Mouse (Mus musculus): ENCODE measurements around the gene Dand5. TPM values are rescaled to one million over a fixed set of nuclear protein-coding genes. Genes with fewer than 3 reads are reported as not detected.

Gene Dand5
- 8.6 and 9.4 TPM in 2 replicates for polyA plus RNA-seq (2014; fragmentation: Nextera tagmentation; extraction: Ambion mirVana)

- Histone ChIP-seq H3K4me3 (ENCODE audit: low read depth, low read length) (no peak within 1 kb of the TSS), H3K4me1 (ENCODE audit: control insufficient read depth, insufficient read depth, low read length) (0 out of 2 replicates have a peak, but pooled peaks cover 3% of the 10 kb centered on the region), H3K27me3 (replicated peaks; ENCODE audit: control insufficient read depth, insufficient read depth, low read length) (no peaks in the 10 kb centered on the region), H3K27ac (ENCODE audit: low read depth, low read length) (no peak within 1 kb of the TSS), H3K36me3 (ENCODE audit: control insufficient read depth, insufficient read depth, low read length) (no peaks in the 10 kb centered on the region), H3K9ac (ENCODE audit: low read length) (no peak within 1 kb of the TSS), H3K9me3 (replicated peaks; ENCODE audit: control insufficient read depth, low read length) (no peaks in the 10 kb centered on the region), H3K4me2 (ENCODE audit: low read length) (peak within 1 kb of the TSS; percentile 53)
- DNase-seq (ENCODE audit: low spot score) (no peak), ATAC-seq (no peak)
- 43% methylated on average over 3 of the region's 3 CpGs for WGBS
Measured at GRCm38 (mm10) chr8:84822723-84823122, at the start of gene Dand5. Gene Dand5 (minus strand): TSS chr8:84822823.

GRCm38 (mm10) chr8:84871376-84872308 is 49.0 kb upstream of the Dand5 start, which contains the start of gene Syce2:
Gene Syce2 (plus strand): TSS chr8:84872111.
- no peak within 1 kb of the TSS for H3K27ac ChIP-seq (ENCODE audit: low read depth, low read length)
- 16% methylated on average over 44 of the region's 46 CpGs for WGBS
- H3K4me2 ChIP-seq (ENCODE audit: low read length), result peak within 1 kb of the TSS; percentile 90
- H3K9me3 ChIP-seq (replicated peaks; ENCODE audit: control insufficient read depth, low read length), result no peaks in the 10 kb centered on the region
- peak; percentile 66 for DNase-seq (ENCODE audit: low spot score)
- peaks cover 38% of the 10 kb centered on the region for H3K36me3 ChIP-seq (ENCODE audit: control insufficient read depth, insufficient read depth, low read length)
- ATAC-seq, result peak; percentile 80
- H3K27me3 ChIP-seq (replicated peaks; ENCODE audit: control insufficient read depth, insufficient read depth, low read length), result no peaks in the 10 kb centered on the region
- H3K9ac ChIP-seq (ENCODE audit: low read length), result peak within 1 kb of the TSS; percentile 59
- H3K4me3 ChIP-seq (ENCODE audit: low read depth, low read length), result peak within 1 kb of the TSS; percentile 38
- peaks cover 11% of the 10 kb centered on the region for H3K4me1 ChIP-seq (ENCODE audit: control insufficient read depth, insufficient read depth, low read length)

GRCm38 (mm10) chr8:84856864-84857441 is 34.3 kb upstream of the Dand5 start, which contains the start of gene Farsa:
Gene Farsa (plus strand): TSS chr8:84856989.
- Histone ChIP-seq H3K27me3 (replicated peaks; ENCODE audit: control insufficient read depth, insufficient read depth, low read length) (no peaks in the 10 kb centered on the region), H3K36me3 (ENCODE audit: control insufficient read depth, insufficient read depth, low read length) (peaks cover 19% of the 10 kb centered on the region), H3K9ac (ENCODE audit: low read length) (peak within 1 kb of the TSS; percentile 79), H3K9me3 (replicated peaks; ENCODE audit: control insufficient read depth, low read length) (no peaks in the 10 kb centered on the region), H3K4me1 (ENCODE audit: control insufficient read depth, insufficient read depth, low read length) (peaks cover 9% of the 10 kb centered on the region), H3K27ac (ENCODE audit: low read depth, low read length) (peak within 1 kb of the TSS; percentile 22; the same call in 1 of the 2 replicates), H3K4me2 (ENCODE audit: low read length) (peak within 1 kb of the TSS; percentile 65), H3K4me3 (ENCODE audit: low read depth, low read length) (peak within 1 kb of the TSS; percentile 69)
- ATAC-seq, result peak; percentile 96
- WGBS, result under 1% methylated on average over 39 of the region's 39 CpGs
- peak; percentile 96 for DNase-seq (ENCODE audit: low spot score)

- WGBS, result 95% methylated on average over 3 of the region's 3 CpGs
- DNase-seq (ENCODE audit: low spot score) (no peak), ATAC-seq (peak; percentile 2; the same call in 1 of the 2 replicates)
- Histone ChIP-seq H3K4me2 (ENCODE audit: low read length) (peak overlapping the region; percentile 65; the same call in 1 of the 2 replicates), H3K4me3 (ENCODE audit: low read depth, low read length) (peak overlapping the region; percentile 69; the same call in 1 of the 2 replicates), H3K4me1 (ENCODE audit: control insufficient read depth, insufficient read depth, low read length) (peaks cover 9% of the 10 kb centered on the region), H3K27me3 (replicated peaks; ENCODE audit: control insufficient read depth, insufficient read depth, low read length) (no peaks in the 10 kb centered on the region), H3K36me3 (ENCODE audit: control insufficient read depth, insufficient read depth, low read length) (peaks cover 13% of the 10 kb centered on the region), H3K9me3 (replicated peaks; ENCODE audit: control insufficient read depth, low read length) (no peaks in the 10 kb centered on the region), H3K27ac (ENCODE audit: low read depth, low read length) (no peak overlapping the region), H3K9ac (ENCODE audit: low read length) (no peak overlapping the region)
Measured at GRCm38 (mm10) chr8:84856434-84856833, 33.8 kb upstream of the Dand5 start.

- 53% methylated on average over 6 of the region's 6 CpGs for WGBS
- Histone ChIP-seq H3K9ac (ENCODE audit: low read length) (peak overlapping the region; percentile 76), H3K4me3 (ENCODE audit: low read depth, low read length) (peak overlapping the region; percentile 45), H3K9me3 (replicated peaks; ENCODE audit: control insufficient read depth, low read length) (no peaks in the 10 kb centered on the region), H3K27ac (ENCODE audit: low read depth, low read length) (0 out of 2 replicates have a peak overlapping the region, but pooled peaks have one; percentile 69), H3K4me2 (ENCODE audit: low read length) (peak overlapping the region; percentile 86), H3K36me3 (ENCODE audit: control insufficient read depth, insufficient read depth, low read length) (peaks cover 31% of the 10 kb centered on the region), H3K27me3 (replicated peaks; ENCODE audit: control insufficient read depth, insufficient read depth, low read length) (no peaks in the 10 kb centered on the region), H3K4me1 (ENCODE audit: control insufficient read depth, insufficient read depth, low read length) (peaks cover 17% of the 10 kb centered on the region)
- ATAC-seq (no peak), DNase-seq (ENCODE audit: low spot score) (no peak)
Measured at GRCm38 (mm10) chr8:84847684-84848435, 25.2 kb upstream of the Dand5 start.

GRCm38 (mm10) chr8:84846722-84847572 is 24.3 kb upstream of the Dand5 start, which contains the start of gene Calr:
Gene Calr (minus strand): TSS chr8:84846934.
- ATAC-seq (peak; percentile 99), DNase-seq (ENCODE audit: low spot score) (peak; percentile 100)
- Histone ChIP-seq H3K27ac (ENCODE audit: low read depth, low read length) (peak within 1 kb of the TSS; percentile 80), H3K4me2 (ENCODE audit: low read length) (peak within 1 kb of the TSS; percentile 86), H3K36me3 (ENCODE audit: control insufficient read depth, insufficient read depth, low read length) (peaks cover 40% of the 10 kb centered on the region), H3K4me3 (ENCODE audit: low read depth, low read length) (peak within 1 kb of the TSS; percentile 96), H3K27me3 (replicated peaks; ENCODE audit: control insufficient read depth, insufficient read depth, low read length) (no peaks in the 10 kb centered on the region), H3K9ac (ENCODE audit: low read length) (peak within 1 kb of the TSS; percentile 98), H3K4me1 (ENCODE audit: control insufficient read depth, insufficient read depth, low read length) (peaks cover 17% of the 10 kb centered on the region), H3K9me3 (replicated peaks; ENCODE audit: control insufficient read depth, low read length) (no peaks in the 10 kb centered on the region)
- under 1% methylated on average over 55 of the region's 55 CpGs for WGBS

- Histone ChIP-seq H3K27ac (ENCODE audit: low read depth, low read length) (peak overlapping the region; percentile 80), H3K4me1 (ENCODE audit: control insufficient read depth, insufficient read depth, low read length) (peaks cover 17% of the 10 kb centered on the region), H3K27me3 (replicated peaks; ENCODE audit: control insufficient read depth, insufficient read depth, low read length) (no peaks in the 10 kb centered on the region), H3K9me3 (replicated peaks; ENCODE audit: control insufficient read depth, low read length) (no peaks in the 10 kb centered on the region), H3K4me3 (ENCODE audit: low read depth, low read length) (peak overlapping the region; percentile 96), H3K9ac (ENCODE audit: low read length) (peak overlapping the region; percentile 98), H3K36me3 (ENCODE audit: control insufficient read depth, insufficient read depth, low read length) (peaks cover 47% of the 10 kb centered on the region), H3K4me2 (ENCODE audit: low read length) (peak overlapping the region; percentile 80)
- ATAC-seq (peak; percentile 38; the same call in 1 of the 2 replicates), DNase-seq (ENCODE audit: low spot score) (no peak)
- under 1% methylated on average over 30 of the region's 30 CpGs for WGBS
Measured at GRCm38 (mm10) chr8:84846094-84846721, 23.6 kb upstream of the Dand5 start.
